Mouse (Mus musculus): ENCODE results near the gene Mob3a. TPM values are rescaled to one million over a fixed set of nuclear protein-coding genes. Genes with fewer than 3 reads are reported as not detected.
"Not testable (repeated sequence)": the region's sequence is repeated elsewhere in the genome, so short reads cannot be mapped to it uniquely, and the experiment has no call there.

Mob3a gene
- polyA plus RNA-seq, 2 experiments: 33.7 to 36.5 TPM

- Histone ChIP-seq H3K9me3 (ENCODE audit: control insufficient read depth, low read length) (no peaks in the 10 kb centered on the region), H3K36me3 (ENCODE audit: control insufficient read depth, insufficient read depth, low read length) (0 out of 2 replicates have a peak, but pooled peaks cover 11% of the 10 kb centered on the region), H3K4me2 (replicated peaks; ENCODE audit: low read depth, low read length, severe bottlenecking) (peak overlapping the region; percentile 88), H3K9ac (ENCODE audit: low read depth, low read length, severe bottlenecking) (peak overlapping the region; percentile 90), H3K27me3 (ENCODE audit: control insufficient read depth, insufficient read depth, low read length) (no peaks in the 10 kb centered on the region), H3K4me3 (replicated peaks; ENCODE audit: low read length) (peak overlapping the region; percentile 93), H3K4me1 (ENCODE audit: control insufficient read depth, insufficient read depth, low read length) (peaks cover 22% of the 10 kb centered on the region), H3K27ac (replicated peaks; ENCODE audit: low read depth, low read length) (peak overlapping the region; percentile 77)
- ATAC-seq (ENCODE audit: low FRiP score, low read depth): peak; percentile 88
- WGBS: under 1% methylated on average over 54 of the region's 72 CpGs
- TF ChIP-seq POLR2A (IDR thresholded peaks at IDR 0.05; ENCODE audit: borderline replicate concordance, extremely low read depth, insufficient read depth, insufficient read length): no peak; the same call in 1 of the 2 replicates
- DNase-seq (ENCODE audit: low spot score): peak; percentile 97
Measured at GRCm38 (mm10) chr10:80656130-80656862, 45.5 kb downstream of the Mob3a start.

- TF ChIP-seq POLR2A (IDR thresholded peaks at IDR 0.05; ENCODE audit: borderline replicate concordance, extremely low read depth, insufficient read depth, insufficient read length): no peak
- no peaks in the 10 kb centered on the region for H3K27me3 ChIP-seq (ENCODE audit: control insufficient read depth, insufficient read depth, low read length)
- 3% methylated on average over 12 of the region's 12 CpGs for WGBS
- no peaks in the 10 kb centered on the region for H3K9me3 ChIP-seq (ENCODE audit: control insufficient read depth, low read length)
- peaks cover 18% of the 10 kb centered on the region; the same call in 1 of the 2 replicates for H3K36me3 ChIP-seq (ENCODE audit: control insufficient read depth, insufficient read depth, low read length)
- peak overlapping the region; percentile 90 for H3K9ac ChIP-seq (ENCODE audit: low read depth, low read length, severe bottlenecking)
- ATAC-seq (ENCODE audit: low FRiP score, low read depth) (no peak), DNase-seq (ENCODE audit: low spot score) (no peak)
- peak overlapping the region; percentile 88 for H3K4me2 ChIP-seq (replicated peaks; ENCODE audit: low read depth, low read length, severe bottlenecking)
- H3K4me3 ChIP-seq (replicated peaks; ENCODE audit: low read length): peak overlapping the region; percentile 93
- H3K4me1 ChIP-seq (ENCODE audit: control insufficient read depth, insufficient read depth, low read length): peaks cover 22% of the 10 kb centered on the region
- H3K27ac ChIP-seq (replicated peaks; ENCODE audit: low read depth, low read length): peak overlapping the region; percentile 73; the same call in 1 of the 2 replicates
Measured at GRCm38 (mm10) chr10:80655406-80656129, 46.2 kb downstream of the Mob3a start.

- Histone ChIP-seq H3K27ac (replicated peaks; ENCODE audit: low read depth, low read length) (no peak overlapping the region), H3K36me3 (ENCODE audit: control insufficient read depth, insufficient read depth, low read length) (peaks cover 20% of the 10 kb centered on the region; the same call in 1 of the 2 replicates), H3K4me2 (replicated peaks; ENCODE audit: low read depth, low read length, severe bottlenecking) (peak overlapping the region; percentile 88), H3K9me3 (ENCODE audit: control insufficient read depth, low read length) (no peaks in the 10 kb centered on the region), H3K27me3 (ENCODE audit: control insufficient read depth, insufficient read depth, low read length) (no peaks in the 10 kb centered on the region), H3K4me1 (ENCODE audit: control insufficient read depth, insufficient read depth, low read length) (peaks cover 22% of the 10 kb centered on the region), H3K4me3 (replicated peaks; ENCODE audit: low read length) (peak overlapping the region; percentile 93), H3K9ac (ENCODE audit: low read depth, low read length, severe bottlenecking) (no peak overlapping the region; the same call in 1 of the 2 replicates)
- 80% methylated on average over 6 of the region's 6 CpGs for WGBS
- TF ChIP-seq POLR2A (IDR thresholded peaks at IDR 0.05; ENCODE audit: borderline replicate concordance, extremely low read depth, insufficient read depth, insufficient read length): no peak
- ATAC-seq (ENCODE audit: low FRiP score, low read depth) (no peak), DNase-seq (ENCODE audit: low spot score) (no peak)
Measured at GRCm38 (mm10) chr10:80654866-80655265, 46.9 kb downstream of the Mob3a start.

GRCm38 (mm10) chr10:80653156-80653720 lies 48.5 kb downstream of the Mob3a start:
- ATAC-seq (ENCODE audit: low FRiP score, low read depth): no peak
- no peaks in the 10 kb centered on the region for H3K27me3 ChIP-seq (ENCODE audit: control insufficient read depth, insufficient read depth, low read length)
- H3K9me3 ChIP-seq (ENCODE audit: control insufficient read depth, low read length): no peaks in the 10 kb centered on the region
- no peak overlapping the region for H3K27ac ChIP-seq (replicated peaks; ENCODE audit: low read depth, low read length)
- peaks cover 20% of the 10 kb centered on the region for H3K36me3 ChIP-seq (ENCODE audit: control insufficient read depth, insufficient read depth, low read length)
- no peak overlapping the region for H3K4me2 ChIP-seq (replicated peaks; ENCODE audit: low read depth, low read length, severe bottlenecking)
- no peak for TF ChIP-seq POLR2A (IDR thresholded peaks at IDR 0.05; ENCODE audit: borderline replicate concordance, extremely low read depth, insufficient read depth, insufficient read length)
- H3K9ac ChIP-seq (ENCODE audit: low read depth, low read length, severe bottlenecking): no peak overlapping the region
- H3K4me1 ChIP-seq (ENCODE audit: control insufficient read depth, insufficient read depth, low read length): peaks cover 22% of the 10 kb centered on the region
- WGBS: 94% methylated on average over 6 of the region's 6 CpGs
- no peak overlapping the region for H3K4me3 ChIP-seq (replicated peaks; ENCODE audit: low read length)
- DNase-seq (ENCODE audit: low spot score): no peak

GRCm38 (mm10) chr10:80650392-80650791 lies 51.4 kb downstream of the Mob3a start:
- Histone ChIP-seq H3K36me3 (ENCODE audit: control insufficient read depth, insufficient read depth, low read length) (peaks cover 43% of the 10 kb centered on the region), H3K9me3 (ENCODE audit: control insufficient read depth, low read length) (no peaks in the 10 kb centered on the region), H3K27me3 (ENCODE audit: control insufficient read depth, insufficient read depth, low read length) (no peaks in the 10 kb centered on the region), H3K4me1 (ENCODE audit: control insufficient read depth, insufficient read depth, low read length) (peaks cover 15% of the 10 kb centered on the region), H3K9ac (ENCODE audit: low read depth, low read length, severe bottlenecking) (no peak overlapping the region), H3K4me2 (replicated peaks; ENCODE audit: low read depth, low read length, severe bottlenecking) (no peak overlapping the region), H3K27ac (replicated peaks; ENCODE audit: low read depth, low read length) (no peak overlapping the region), H3K4me3 (replicated peaks; ENCODE audit: low read length) (no peak overlapping the region)
- DNase-seq (ENCODE audit: low spot score) (no peak), ATAC-seq (ENCODE audit: low FRiP score, low read depth) (no peak)
- 93% methylated on average over 10 of the region's 10 CpGs for WGBS
- TF ChIP-seq POLR2A (IDR thresholded peaks at IDR 0.05; ENCODE audit: borderline replicate concordance, extremely low read depth, insufficient read depth, insufficient read length): no peak

GRCm38 (mm10) chr10:80649910-80650309 lies 51.9 kb downstream of the Mob3a start:
- not testable (repeated sequence) for H3K4me3 ChIP-seq (replicated peaks; ENCODE audit: low read length); ATAC-seq (ENCODE audit: low FRiP score, low read depth); H3K9me3 ChIP-seq (ENCODE audit: control insufficient read depth, low read length); H3K4me2 ChIP-seq (replicated peaks; ENCODE audit: low read depth, low read length, severe bottlenecking); H3K4me1 ChIP-seq (ENCODE audit: control insufficient read depth, insufficient read depth, low read length); DNase-seq (ENCODE audit: low spot score); H3K27ac ChIP-seq (replicated peaks; ENCODE audit: low read depth, low read length); H3K27me3 ChIP-seq (ENCODE audit: control insufficient read depth, insufficient read depth, low read length); H3K9ac ChIP-seq (ENCODE audit: low read depth, low read length, severe bottlenecking)
- WGBS: 91% methylated on average over 6 of the region's 6 CpGs
- H3K36me3 ChIP-seq (ENCODE audit: control insufficient read depth, insufficient read depth, low read length): peaks cover 48% of the 10 kb centered on the region

All from limb, embryonic 14.5 days (tissue).